Mouse (Mus musculus) cerebellum, adult 8-10 months (tissue): ENCODE results near the gene Cdc25b.

Experiments used
- DNase-seq: peaks from one replicate; pipeline ENCODE4 v3.0.0; 2022

Gene Cdc25b

DNA sequence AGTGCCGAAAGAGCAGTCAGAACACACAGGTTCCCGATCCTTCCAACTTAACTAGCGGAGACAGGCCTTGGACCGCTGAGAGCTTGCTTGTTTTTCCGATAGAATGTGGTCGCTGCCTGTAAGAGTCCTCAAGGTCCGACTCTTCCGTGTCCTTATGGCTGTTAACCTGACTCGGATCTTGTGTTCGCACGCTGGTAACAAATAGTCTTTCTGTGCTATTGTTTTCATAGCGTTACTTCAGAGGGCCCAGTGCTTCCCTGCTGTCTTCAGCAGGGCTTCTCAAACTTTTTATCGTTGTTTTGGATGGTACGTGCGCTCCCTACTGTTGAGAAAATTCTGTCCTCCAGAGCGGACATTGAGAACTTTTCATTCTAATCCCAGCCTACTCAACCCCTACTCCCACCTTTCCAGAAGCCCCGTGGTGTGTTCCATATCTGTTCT is 26.1 kb upstream of the Cdc25b start:
- DNase-seq: no peak

DNA sequence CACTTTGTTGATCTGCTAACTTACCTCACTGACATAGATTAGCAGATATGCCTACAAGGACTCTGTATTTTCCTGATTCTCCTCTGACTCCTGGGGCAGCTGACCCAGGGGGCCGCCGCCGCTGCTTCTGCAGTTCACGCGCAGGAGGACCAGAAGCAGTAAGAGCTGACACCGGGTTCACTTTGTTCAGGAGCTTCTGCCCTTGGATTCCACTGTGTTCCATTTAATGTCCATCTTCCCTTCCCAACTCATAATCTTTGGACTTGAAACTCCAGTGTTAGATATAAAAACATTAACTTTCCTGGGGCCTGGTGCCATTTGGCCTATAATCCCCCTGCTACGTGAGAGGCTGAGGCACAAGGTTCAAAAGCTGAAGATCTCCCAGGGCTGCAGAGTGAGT is 22.8 kb upstream of the Cdc25b start:
- DNase-seq: no peak

DNA sequence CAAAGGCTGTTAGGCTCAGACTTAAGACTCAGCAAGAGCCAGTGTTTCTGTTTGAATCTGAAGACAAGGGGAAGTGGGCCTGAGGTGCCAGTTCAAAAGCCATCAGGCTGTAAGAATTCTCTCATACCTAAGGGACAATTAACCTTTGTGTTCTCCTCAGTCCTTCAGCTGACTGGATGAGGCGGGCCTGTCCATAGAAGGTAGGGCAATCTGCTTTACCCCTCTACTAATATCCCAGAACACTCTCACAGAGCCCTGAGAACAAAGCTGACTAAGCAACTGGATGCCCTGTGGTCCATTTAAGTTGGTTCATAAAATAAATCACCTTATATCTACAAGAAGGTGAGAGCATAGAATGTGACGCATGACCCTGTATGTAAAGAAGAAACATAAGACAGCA is 20.6 kb upstream of the Cdc25b start:
- no peak for DNase-seq

DNA sequence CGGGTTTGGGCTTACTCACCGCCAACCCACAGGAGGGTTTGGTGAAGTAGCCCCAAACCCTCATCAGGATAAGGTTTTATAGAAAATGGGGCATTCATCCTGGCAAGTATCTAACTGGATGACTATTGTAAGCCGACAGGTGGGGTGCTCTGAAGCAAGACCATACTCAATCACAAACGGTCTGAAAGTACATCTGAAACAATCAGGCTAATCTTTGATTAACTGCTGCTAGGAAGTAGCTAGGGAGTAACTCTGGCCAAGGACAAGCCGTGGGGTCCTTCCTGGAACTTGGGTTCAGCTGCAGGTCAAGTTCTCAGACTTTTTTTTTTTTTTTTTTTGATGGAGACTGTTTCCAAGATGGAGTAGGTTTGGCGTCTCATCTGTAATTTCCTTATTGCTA is 18.8 kb upstream of the Cdc25b start:
- DNase-seq: no peak

DNA sequence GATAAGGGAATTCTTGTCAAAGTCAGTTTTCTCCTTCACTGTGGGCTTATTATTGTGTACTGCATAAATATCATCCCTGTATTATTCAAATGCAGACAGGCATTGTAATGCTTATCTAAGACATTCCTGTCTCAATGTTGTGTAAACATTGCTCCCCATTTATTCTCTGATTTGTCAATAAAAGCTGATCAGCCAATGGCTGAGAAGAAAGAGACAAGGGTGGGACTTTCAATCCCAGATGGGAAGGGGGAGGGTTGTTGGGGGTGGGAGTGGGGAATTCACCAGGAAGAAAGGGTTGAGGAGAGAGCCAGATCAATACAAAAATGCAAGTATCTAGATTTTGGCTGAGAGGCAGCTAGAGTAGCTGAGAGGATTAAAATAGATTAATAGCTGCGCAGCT is 17.8 kb upstream of the Cdc25b start:
- no peak for DNase-seq

DNA sequence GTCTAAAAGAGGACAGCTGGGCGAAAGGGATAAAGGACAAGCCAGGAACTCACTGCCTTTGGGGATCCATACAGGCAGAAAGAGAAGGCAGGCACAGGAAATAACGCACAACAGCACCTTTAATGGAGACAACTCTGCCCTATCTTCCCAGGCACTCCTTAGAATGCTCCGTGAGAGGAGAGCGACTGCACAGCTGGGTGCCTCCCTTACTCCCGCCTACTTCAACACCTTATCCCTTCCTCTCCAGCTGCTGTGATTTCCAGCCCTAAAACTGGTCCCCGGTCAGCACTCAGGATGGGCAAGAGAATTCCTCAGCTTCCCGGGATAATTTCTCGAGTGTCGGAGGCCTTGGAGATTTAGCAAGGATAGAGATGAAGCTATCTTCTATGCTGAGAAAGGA is 15.8 kb upstream of the Cdc25b start:
- DNase-seq: no peak

DNA sequence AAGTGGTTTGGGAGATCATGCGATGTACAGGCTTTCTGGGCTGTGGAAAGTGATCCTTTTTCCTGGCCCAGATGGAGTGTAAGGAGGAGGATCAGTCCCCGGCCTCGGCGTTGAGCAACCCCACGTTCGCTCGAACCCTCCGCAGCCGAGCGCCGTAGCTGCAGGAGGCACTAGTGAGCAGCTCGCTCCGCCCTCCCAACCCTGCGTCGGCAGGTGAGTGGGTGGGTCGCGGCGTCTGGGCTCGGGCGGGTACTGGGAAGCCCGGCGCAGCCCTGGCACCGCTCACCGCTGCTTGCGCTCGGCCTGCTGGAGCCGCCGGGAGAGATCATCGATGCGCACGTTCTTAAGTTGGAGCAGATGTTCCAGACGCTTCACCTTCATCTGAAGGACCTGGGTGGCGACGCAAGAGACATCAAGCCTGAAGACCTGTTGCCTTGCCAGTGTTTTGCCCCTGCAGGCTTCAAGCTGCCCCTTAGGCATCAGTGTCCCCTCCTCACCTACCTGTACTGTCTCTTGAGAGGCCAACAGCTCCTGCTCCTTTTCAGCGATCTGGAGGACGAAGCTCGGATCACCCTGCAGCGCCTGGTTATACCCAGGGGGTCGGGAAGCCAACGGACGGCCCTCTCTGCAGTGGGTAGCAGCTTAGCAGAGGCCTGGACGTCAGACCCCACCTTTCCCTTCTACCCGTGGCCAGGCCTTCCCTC is 15.2 kb upstream of the Cdc25b start:
- peak; percentile 53 for DNase-seq

DNA sequence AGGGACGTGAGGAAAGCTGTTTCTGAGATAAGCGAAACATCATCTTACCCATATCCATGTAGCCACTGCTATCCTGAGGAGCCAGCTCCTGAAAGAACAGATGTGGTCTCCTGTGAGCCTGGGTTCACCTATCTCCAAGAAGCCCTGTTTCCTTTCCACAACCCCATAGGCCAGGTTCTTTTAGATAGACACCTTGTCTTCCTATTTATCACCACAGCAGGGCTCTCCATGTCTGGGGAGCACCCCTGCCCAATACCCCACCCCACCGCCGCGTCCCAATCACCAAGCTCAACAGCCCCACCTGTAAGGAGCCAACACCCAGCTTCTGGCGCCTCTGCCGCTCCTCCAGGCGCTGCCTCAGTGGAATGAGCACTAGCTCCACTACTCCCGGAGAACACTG is 14.4 kb upstream of the Cdc25b start:
- no peak for DNase-seq

DNA sequence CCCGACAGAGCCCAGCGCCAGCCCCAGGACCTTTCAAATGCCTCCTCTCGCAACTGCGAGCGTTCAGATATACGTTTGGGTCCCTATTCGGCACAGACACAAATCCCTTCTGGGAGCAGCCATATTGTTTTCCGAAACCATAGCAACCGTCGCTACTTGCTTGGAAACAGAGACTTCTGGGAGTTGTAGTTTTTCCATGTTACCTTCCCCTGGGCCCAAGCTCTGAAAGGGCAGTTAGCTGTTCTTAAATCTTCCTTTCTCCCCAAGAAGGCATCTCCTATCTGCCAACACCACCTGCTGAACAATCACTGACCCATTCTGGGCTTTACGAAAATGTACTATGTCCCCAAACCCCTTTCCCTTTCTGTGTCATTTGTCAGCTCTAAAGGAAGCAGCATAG is 12.0 kb upstream of the Cdc25b start:
- DNase-seq: peak; percentile 64

DNA sequence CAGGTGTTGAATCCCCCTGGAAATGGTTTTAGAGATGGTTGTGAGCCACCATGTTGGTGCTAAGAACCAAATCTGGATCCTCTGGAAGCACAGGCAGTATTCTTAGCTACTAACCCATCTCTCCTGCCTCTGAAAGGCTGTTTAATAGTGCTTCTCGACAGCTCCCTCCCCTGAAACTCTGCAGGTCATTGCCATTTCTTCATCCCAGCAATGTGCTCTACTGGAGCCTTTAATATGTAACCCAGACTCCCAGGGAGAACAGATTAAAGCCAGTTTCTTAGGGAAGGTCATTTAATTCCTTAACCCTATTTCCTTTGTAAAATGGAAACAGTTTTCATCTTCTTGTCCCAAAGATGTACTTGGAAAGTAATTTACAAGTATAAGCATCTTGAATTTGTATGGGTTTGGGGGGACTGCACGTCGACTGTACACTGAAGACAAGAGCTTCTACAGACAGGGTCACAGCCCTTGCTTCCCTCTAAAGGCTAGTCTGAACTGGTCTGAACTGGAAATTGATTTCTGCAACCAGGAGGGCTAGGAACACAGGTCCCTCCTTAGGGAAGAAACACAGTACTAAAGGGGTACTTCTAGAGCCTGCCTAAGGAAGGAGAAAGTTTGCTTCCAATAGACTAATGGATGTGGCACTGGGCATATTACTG is 11.3 kb upstream of the Cdc25b start:
- no peak for DNase-seq

DNA sequence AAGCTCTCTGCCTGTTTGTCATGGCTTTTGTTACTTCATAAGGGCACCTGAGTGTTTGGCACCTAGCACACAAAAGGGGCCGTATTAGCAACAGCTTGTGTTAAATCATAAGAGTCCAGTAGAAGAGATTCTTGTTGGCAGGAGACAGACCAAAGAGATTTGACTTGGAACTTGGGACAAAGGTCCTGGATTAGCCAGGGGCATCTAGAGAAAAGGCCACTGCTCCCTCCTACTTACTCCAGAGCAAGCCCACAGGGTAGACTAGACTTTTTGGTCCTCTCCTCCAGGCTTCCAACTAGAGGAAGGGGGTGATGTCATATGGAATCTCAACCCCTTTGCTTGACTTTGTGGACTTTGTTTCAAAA is 10.8 kb upstream of the Cdc25b start:
- DNase-seq: no peak

DNA sequence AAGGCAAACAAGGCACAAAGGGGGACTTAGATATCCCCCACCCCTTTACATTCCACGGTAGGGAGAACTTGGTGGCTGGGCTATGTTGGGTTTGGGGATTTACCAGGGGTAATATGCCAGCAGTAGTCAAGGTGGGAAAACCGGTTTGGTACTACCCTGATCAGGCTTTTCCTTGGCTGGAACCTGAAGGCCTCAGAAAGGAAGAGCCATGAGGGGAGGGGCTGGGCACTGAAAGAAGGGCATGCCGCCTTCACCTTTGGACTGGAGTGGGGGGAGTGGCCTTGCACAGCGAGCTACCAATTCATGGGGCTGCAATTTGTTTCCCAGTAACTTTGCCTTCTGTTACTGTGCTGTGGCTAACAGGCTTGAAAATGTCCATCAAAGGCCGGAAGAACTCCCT is 10.3 kb upstream of the Cdc25b start:
- DNase-seq: no peak

DNA sequence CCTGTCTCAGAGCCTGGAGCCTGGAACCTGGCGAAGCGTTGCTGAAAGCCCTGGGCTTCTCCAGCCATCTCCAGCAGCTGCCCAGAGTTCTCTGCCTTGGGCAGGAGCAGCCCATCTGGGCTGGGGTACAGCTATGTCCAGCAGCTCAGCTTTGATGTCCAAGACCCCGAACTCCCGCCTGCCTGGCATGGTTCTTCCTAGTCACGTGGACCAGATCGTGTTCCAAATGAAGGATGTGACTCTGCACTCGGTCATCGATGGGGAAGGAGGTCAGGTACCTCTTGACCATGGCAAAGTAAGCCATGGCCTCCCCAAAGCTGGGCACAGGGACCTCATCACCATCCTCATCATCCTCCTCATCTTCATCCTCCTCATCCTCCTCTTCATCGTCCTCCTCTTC is 8.8 kb upstream of the Cdc25b start:
- DNase-seq: no peak

DNA sequence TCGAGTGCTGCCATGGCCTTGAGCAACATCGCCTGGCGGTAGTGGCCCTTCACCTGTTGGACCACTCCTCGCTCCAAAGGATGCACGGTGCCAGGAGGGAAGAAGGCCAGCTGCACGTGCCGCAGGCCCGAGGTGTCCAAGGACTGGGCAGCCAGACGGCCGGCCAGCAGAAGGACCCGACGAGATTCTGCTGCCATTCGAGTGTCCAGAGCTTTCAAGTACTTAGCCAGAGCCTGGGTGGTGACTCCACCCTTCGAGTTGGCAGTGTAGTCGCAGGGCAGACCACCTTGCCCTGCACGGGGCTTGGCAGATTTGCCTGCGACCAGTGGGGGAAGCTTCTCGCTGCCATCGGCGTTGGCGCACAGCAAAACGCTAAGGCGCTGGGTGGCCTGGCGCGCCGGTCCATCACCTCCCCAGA is 7.9 kb upstream of the Cdc25b start:
- DNase-seq: no peak

DNA sequence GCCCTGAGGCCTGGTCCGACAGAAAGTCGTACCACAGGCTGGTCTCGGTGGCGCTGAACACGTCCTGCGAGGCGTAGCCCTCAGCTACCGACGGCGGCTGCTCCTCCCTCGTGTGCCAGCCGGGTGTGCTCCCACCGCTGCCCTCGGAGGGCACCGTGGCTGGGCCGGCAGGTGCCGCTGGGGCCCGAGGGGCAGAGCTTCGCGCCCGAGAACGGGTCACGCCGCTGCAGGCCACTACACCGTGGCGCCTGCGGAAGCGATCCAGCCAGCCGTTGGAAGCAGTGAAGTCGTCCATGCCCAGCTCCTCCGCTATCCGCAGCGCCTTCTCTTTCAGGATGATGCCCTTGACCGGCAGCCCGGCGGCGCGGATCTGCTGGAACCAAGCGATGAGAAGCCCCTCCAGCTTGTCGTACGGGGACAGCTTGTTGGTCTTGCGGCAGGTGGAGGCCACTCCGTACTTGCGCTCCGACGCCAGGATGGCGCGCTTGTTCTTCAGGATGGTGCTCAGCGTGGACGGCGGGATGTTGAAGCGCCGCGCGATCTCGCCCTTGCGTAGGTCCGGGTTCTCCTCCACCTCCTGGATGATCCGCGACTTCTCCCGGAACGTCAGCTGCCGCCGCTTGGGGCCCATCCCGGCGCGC is 7.4 kb upstream of the Cdc25b start:
- peak; percentile 71 for DNase-seq

DNA sequence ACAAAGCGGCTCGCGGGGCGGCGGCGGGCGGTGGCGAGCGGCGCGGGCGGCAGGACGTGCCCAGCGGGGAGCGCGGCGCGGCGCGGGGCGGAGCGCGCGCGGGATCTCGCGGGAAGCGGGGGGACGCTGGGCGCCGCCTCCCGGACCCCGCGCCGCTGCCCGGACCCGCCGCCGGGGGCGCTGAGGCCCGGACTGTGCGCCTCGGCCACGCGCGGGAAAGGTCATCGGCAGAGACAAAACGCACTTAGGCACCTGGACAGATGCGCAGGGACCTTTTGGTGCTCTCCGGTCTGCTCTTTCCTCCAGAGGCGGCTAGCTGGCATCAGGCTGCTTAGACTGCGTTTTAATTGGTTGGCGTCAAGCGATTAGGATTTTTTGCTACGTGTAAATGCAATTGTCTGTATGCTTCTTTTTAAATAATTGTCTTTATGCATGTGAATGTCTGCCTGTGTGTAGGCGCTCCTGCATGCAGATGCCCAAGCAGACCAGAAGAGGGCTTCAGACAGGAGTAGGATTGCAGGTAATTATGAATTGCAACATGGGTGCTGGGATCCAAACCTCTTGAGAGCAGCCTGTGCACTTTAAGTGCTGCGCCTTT is 6.7 kb upstream of the Cdc25b start, which contains the start of gene Cenpb:
Gene Cenpb, minus strand, starts transcription at position 78 of the 598 bp plus-strand sequence.
- DNase-seq: peak; percentile 86

DNA sequence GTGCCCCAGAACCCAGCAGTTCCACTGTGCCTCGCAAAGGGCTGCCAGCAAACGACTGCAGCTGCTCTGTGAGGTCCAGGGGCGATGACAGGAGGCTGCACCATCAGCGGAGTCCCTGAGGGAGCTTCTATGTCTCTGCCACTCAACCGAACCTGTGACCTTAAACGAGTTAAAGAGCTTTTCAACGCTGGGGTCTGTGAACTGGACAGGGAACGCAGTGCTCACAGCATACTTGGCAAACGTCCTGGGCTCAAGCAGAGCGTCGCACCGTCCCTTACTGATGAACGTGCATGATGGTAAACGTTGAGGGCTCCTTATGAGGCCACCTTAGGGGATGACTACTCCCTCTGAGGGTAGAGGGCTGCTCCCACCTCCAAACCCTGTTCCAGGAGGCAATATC is 406 bp upstream of the Cdc25b start:
- DNase-seq: no peak

DNA sequence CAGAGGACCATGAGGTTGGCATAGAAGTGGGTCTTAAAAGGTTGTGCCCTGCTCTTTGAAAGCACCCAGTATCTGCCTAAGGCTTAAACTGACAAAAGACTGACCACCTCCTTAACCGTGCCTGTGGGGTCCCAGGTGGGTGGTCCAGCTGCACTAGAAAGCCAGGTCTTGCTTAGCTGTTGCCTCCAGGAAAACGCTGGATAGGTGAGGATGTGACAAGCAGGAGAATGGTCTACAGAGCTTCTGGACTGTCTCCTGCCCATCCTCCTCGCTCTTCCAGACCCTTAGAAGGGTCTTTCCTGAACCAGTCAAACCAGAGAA is 813 bp downstream of the Cdc25b start:
- DNase-seq: no peak

DNA sequence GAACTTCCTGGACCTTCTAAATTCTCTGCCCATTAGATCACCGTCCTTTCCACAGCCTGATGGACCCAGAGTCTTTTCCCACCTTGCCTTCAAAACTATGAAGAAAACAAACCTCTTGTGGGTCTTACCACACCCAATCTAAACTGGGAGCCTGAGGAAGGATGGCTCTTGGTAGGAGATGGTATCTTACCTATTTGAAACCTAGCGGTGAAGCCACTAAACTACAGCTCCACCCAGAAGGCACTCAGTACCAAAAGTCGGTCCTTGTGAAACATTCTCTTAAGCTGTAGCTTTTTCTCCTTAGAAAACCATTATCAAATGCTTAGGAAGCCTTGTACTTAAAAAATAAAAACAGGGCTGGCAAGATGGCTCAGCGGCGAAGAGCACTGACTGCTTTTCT is 1.6 kb downstream of the Cdc25b start:
- DNase-seq: no peak

DNA sequence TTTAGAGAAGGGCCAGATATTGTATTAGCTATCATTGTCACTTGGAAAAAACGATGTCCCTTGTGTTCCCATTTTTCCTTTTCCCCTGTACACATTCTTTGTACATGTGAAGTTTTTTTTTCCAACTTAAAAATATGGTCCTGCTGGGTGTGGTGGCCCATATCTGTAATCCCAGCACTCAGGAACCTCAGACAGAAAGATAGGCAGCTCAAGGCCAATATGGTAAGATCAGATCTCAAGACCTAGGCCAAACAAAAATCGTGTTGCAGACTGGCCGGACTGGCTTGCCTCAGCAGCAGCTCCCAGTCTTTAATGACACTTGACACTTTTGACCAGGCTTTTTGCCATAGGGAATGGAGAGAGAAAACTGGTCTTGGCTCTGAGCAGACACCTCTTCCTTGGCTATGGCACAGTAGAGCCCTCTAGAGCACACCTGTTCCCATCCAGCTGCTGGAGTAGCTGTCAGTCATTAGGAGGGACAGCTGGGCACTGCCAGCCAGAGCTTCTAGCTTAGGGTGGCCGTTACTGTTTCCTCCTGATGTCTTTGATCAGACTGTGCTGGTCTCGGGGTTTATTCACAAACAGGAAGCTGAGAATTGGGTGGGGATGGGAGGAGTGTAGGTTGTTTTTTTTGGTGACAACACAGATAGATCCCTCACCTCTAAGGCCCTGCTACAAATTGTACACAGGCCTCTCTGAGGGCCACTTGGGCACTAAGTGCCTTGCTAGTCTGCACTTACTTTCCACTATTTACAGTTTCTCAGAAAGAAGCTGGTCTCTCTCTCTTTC is 3.0 kb downstream of the Cdc25b start:
- DNase-seq: no peak

DNA sequence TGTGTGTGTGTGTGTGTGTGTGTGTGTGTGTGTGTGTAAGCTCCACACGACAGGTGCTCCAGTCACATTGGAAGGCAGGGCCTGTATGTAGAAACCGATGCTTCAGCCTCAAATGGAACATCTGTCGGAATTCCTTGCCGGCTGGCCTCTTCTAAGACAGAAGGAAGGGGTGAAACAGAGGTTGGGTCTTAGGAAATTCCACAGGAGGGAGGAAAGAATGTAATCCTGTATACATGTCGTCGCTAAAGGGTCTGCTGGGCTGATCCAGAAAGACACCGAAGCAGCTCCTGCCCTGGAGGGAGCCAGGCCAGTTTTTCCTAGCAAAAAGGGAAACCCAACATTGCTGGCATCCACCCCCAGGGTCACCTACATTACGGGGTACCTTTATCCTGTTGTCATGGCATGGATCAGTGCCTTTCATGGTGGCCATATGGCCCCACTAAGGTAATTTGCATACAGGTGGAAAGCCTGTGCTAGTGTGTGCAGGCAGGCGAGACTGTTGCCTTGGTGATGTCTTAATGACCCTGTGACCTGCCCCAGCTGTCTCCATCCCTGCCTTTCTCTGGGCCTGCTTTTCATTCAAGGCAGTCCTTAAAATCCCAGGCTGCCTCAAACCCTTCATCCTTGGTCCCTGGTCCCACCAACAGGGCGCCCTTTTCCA is 3.7 kb downstream of the Cdc25b start:
- no peak for DNase-seq

DNA sequence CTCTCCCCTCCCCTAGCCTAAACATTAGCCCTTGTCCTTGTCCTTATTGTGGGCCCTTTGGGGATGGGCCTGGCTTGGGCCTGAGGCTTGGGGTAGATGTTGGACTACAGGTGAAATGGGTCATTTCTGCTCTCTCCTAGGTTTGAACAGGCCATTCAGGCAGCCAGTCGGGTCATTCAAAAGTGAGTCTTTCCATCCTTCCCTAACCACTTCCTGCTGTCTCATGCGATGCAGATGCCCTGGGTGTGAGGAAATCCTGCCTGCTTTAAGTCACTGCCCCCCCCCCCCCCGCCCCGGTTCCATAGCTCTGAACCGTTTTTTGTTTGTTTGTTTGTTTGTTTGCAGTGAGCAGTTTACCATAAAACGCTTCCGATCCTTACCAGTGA is 4.2 kb downstream of the Cdc25b start:
- no peak for DNase-seq
